Mouse (Mus musculus): ENCODE results near the gene Ankfy1. TPM values are rescaled to one million over a fixed set of nuclear protein-coding genes. Genes with fewer than 3 reads are reported as not detected.

The Ankfy1 gene
- 90.7 TPM in 1 of 2 replicates, not detected in the other for polyA plus RNA-seq (2012; ENCODE audit: insufficient read depth, insufficient read length, low replicate concordance, missing spikeins)

DNA sequence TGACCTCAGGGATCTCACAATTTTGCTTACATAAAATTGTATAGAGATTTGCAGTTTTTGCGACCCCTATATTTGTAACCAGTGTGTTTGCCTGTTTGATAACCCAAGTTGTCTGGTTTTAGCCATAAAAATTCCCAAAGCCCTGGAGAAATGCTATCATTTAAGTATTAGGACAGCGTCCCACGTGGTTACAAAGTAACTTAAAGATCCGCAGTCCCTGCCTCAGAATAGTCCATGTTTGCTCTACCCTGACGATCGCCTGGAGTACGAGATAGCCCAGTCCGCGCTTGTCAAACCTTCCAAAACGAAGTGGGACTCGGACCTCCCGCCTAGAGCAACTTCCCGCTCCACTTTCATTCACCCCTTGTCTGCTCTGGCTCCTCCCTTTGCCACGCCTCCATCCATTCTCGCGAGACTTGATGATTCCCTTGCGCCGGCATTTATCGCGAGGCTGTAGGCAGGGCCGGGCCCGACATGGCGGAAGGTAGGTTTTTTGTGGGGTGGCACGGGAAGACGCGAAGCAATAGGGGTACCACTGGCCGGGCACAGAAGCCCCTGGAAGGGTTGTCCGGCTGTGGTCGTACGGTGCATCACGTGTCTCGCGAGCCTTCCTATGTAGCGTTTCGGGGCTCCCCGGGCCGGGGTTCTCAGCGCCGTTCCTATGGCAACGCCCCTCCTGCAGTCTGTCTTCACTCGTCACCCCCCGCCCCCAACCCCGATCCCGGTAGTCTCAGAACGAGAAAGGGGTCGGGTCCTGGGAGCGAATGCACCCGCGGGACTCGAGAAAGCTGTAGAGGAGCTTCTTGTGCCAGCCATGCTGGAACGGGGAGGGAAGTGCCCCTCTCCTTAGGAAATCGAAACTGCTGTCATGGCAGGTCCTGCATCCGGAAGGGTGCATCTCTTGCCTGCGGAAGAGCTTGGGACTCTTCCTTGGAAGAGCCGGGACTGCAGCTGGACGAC lies at the start of gene Ankfy1:
Ankfy1 (plus strand) TSS at position 456 of the 960 bp plus-strand sequence.
- Histone ChIP-seq H3K4me1 (ENCODE audit: control insufficient read depth, insufficient read depth, low read length) (peaks cover 11% of the 10 kb centered on the region), H3K27ac (ENCODE audit: insufficient read depth, low read depth, low read length) (peak within 1 kb of the TSS; percentile 57; the same call in 1 of the 2 replicates), H3K4me3 (ENCODE audit: insufficient read depth, low read depth, low read length) (peak within 1 kb of the TSS; percentile 82)
- under 1% methylated on average over 56 of the region's 56 CpGs for WGBS
- no peak for TF ChIP-seq CTCF (IDR thresholded peaks at IDR 0.05; ENCODE audit: insufficient read depth, low read depth, low read length)
- peak; percentile 96 for TF ChIP-seq POLR2A (IDR thresholded peaks at IDR 0.05; ENCODE audit: insufficient read depth, low read depth, low read length)

DNA sequence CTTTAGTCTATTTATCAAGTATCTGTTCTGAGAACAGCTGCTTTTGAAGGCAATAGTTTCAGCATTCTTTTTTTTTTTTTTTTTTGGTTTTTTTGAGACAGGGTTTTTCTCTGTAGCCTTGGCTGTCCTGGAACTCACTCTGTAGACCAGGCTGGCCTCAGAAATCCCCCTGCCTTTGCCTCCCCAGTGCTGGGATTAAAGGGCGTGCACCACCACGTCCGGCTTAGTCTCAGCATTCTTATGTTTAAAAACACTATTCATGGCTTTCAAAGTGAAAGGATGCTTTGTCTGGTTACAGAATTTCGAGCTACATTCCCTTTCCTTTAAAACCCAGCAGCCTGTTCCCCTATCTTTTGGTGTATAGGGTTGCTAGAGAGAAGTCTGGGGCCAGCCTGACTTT lies 47.1 kb upstream of the Ankfy1 start:
- TF ChIP-seq CTCF (IDR thresholded peaks at IDR 0.05; ENCODE audit: insufficient read depth, low read depth, low read length) (no peak), POLR2A (IDR thresholded peaks at IDR 0.05; ENCODE audit: insufficient read depth, low read depth, low read length) (no peak)
- 27% methylated on average over 4 of the region's 4 CpGs for WGBS
- no peak overlapping the region for H3K27ac ChIP-seq (ENCODE audit: insufficient read depth, low read depth, low read length)
- H3K4me1 ChIP-seq (ENCODE audit: control insufficient read depth, insufficient read depth, low read length), result no peaks in the 10 kb centered on the region; the same call in 1 of the 2 replicates
- H3K4me3 ChIP-seq (ENCODE audit: insufficient read depth, low read depth, low read length), result no peak overlapping the region

DNA sequence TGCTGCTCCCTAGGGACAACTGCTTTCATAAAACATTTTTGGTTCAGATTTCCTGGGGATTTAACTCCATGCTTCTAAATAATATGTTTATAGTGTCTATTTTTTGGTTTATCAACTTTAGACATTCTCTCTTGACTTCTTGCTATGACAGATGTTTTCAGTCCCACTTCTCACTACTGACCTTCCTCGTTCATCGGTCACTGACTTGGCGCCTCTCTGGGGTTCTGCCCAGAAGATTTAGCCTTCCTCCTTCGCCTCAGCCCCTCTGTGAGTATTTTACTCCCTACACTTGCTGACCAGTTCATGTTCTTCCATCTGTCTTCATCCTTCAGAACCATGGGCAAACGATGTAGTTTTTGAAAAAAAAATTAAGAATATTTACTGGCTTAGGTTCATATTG lies 44.4 kb upstream of the Ankfy1 start:
- H3K27ac ChIP-seq (ENCODE audit: insufficient read depth, low read depth, low read length), result no peak overlapping the region
- no peak overlapping the region for H3K4me3 ChIP-seq (ENCODE audit: insufficient read depth, low read depth, low read length)
- 91% methylated on average over 5 of the region's 5 CpGs for WGBS
- no peak for TF ChIP-seq POLR2A (IDR thresholded peaks at IDR 0.05; ENCODE audit: insufficient read depth, low read depth, low read length)
- no peak for TF ChIP-seq CTCF (IDR thresholded peaks at IDR 0.05; ENCODE audit: insufficient read depth, low read depth, low read length)
- no peaks in the 10 kb centered on the region; the same call in 1 of the 2 replicates for H3K4me1 ChIP-seq (ENCODE audit: control insufficient read depth, insufficient read depth, low read length)

DNA sequence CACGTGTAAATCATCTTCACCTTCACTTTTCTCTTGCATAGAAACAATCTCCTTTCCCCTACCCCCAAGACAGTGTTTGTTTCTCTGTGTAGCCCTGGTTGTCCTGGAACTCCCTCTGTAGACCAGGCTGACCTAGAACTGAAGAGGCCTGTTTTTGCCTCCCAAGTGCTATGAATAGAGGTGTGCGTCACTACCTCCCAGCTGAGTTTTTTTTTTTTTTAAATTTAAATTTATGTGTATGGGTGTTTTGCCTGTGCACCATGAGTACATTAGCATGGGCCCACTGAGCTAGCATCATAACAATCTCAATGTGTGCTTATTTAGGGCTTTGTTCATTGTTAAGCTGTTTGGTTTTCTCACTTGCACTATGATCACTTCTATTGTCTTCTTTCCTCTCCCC lies 39.5 kb upstream of the Ankfy1 start:
- TF ChIP-seq CTCF (IDR thresholded peaks at IDR 0.05; ENCODE audit: insufficient read depth, low read depth, low read length) (no peak), POLR2A (IDR thresholded peaks at IDR 0.05; ENCODE audit: insufficient read depth, low read depth, low read length) (no peak)
- H3K4me1 ChIP-seq (ENCODE audit: control insufficient read depth, insufficient read depth, low read length), result no peaks in the 10 kb centered on the region
- WGBS, result 73% methylated on average over 2 of the region's 2 CpGs
- no peak overlapping the region for H3K4me3 ChIP-seq (ENCODE audit: insufficient read depth, low read depth, low read length)
- no peak overlapping the region for H3K27ac ChIP-seq (ENCODE audit: insufficient read depth, low read depth, low read length)

DNA sequence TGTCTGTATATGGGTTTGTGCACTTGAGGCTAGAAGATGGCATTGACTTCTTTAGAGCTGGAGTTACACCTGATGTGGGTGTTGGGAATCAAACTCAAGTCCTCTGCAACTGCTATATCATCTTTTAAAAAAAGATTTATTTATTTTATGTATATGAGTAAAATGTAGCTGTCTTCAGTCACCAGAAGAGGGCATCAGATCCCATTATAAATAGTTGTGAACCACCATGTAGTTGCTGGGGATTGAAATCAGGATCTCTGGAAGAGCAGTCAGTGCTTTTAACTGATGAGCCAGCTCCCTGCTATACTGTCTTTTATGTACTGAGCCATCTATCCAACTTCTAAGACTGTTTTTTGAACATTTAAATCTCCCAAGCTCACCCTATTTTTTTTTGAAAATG lies 29.9 kb upstream of the Ankfy1 start:
- Histone ChIP-seq H3K27ac (ENCODE audit: insufficient read depth, low read depth, low read length) (no peak overlapping the region), H3K4me1 (ENCODE audit: control insufficient read depth, insufficient read depth, low read length) (no peaks in the 10 kb centered on the region), H3K4me3 (ENCODE audit: insufficient read depth, low read depth, low read length) (no peak overlapping the region)
- no peak for TF ChIP-seq POLR2A (IDR thresholded peaks at IDR 0.05; ENCODE audit: insufficient read depth, low read depth, low read length)
- no peak for TF ChIP-seq CTCF (IDR thresholded peaks at IDR 0.05; ENCODE audit: insufficient read depth, low read depth, low read length)

DNA sequence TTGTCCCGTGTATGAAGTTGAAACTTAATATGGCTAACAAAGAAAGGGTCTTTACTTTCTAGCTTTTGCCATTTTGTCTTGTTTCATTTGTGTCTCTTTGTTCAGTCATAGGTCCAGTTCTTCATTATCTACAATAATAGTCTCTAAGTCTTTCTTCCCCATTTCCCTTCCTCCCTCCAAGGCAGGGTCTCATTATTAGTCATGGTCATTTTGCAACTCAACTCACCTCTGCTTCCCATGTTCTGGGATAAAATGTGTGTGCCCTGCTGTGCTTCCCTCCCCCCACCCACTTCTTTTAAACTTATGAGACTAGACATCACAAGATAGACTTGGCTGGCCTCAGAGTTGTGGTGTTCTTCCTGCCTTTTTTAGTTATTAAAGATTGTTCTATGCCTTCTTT lies 29.4 kb upstream of the Ankfy1 start:
- Histone ChIP-seq H3K4me1 (ENCODE audit: control insufficient read depth, insufficient read depth, low read length) (no peaks in the 10 kb centered on the region), H3K4me3 (ENCODE audit: insufficient read depth, low read depth, low read length) (no peak overlapping the region), H3K27ac (ENCODE audit: insufficient read depth, low read depth, low read length) (no peak overlapping the region)
- WGBS, result 93% methylated on average over 1 of the region's 1 CpGs
- TF ChIP-seq POLR2A (IDR thresholded peaks at IDR 0.05; ENCODE audit: insufficient read depth, low read depth, low read length) (no peak), CTCF (IDR thresholded peaks at IDR 0.05; ENCODE audit: insufficient read depth, low read depth, low read length) (no peak)

DNA sequence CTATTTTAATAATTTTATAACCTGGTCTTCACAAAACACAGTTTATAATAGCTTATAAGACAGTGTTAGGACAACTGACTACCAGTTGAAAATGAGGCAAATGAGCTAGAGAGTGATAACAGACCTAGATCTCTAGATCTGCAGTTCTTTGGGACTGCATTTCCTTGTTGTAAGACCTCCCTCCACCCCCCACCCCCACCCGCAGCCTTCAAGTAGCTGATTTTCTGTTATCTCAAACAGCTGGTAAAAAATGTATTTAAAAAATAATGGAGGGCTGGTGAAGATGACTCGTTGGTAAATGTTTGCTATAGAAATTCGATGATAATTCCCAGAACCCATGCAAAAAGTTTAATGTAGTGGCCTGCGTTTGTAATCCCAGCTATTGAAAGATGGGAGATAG lies 25.2 kb upstream of the Ankfy1 start:
- Histone ChIP-seq H3K4me3 (ENCODE audit: insufficient read depth, low read depth, low read length) (no peak overlapping the region), H3K27ac (ENCODE audit: insufficient read depth, low read depth, low read length) (no peak overlapping the region), H3K4me1 (ENCODE audit: control insufficient read depth, insufficient read depth, low read length) (no peaks in the 10 kb centered on the region)
- 95% methylated on average over 4 of the region's 4 CpGs for WGBS
- no peak for TF ChIP-seq CTCF (IDR thresholded peaks at IDR 0.05; ENCODE audit: insufficient read depth, low read depth, low read length)
- TF ChIP-seq POLR2A (IDR thresholded peaks at IDR 0.05; ENCODE audit: insufficient read depth, low read depth, low read length), result no peak

DNA sequence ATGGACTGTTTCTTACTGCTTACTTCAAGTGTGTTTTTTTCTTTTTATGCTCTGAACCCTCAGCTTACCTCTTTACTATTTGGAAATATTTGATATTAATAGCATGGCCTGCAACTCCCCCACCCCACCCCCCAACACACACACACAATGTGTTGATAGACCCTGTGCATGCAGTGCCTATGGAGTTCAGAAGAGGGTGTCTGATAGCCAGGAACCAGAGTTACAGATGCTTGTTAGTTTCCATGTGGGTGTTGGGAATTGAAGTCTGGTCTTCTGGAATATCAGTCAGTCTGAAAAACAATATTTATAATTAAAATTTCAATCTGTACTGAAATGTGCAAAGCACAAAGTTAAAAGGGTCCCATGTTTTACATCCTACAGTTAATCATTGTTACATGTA lies 19.2 kb upstream of the Ankfy1 start:
- no peak overlapping the region for H3K27ac ChIP-seq (ENCODE audit: insufficient read depth, low read depth, low read length)
- H3K4me3 ChIP-seq (ENCODE audit: insufficient read depth, low read depth, low read length), result no peak overlapping the region
- no peaks in the 10 kb centered on the region for H3K4me1 ChIP-seq (ENCODE audit: control insufficient read depth, insufficient read depth, low read length)
- TF ChIP-seq POLR2A (IDR thresholded peaks at IDR 0.05; ENCODE audit: insufficient read depth, low read depth, low read length) (no peak), CTCF (IDR thresholded peaks at IDR 0.05; ENCODE audit: insufficient read depth, low read depth, low read length) (no peak)

DNA sequence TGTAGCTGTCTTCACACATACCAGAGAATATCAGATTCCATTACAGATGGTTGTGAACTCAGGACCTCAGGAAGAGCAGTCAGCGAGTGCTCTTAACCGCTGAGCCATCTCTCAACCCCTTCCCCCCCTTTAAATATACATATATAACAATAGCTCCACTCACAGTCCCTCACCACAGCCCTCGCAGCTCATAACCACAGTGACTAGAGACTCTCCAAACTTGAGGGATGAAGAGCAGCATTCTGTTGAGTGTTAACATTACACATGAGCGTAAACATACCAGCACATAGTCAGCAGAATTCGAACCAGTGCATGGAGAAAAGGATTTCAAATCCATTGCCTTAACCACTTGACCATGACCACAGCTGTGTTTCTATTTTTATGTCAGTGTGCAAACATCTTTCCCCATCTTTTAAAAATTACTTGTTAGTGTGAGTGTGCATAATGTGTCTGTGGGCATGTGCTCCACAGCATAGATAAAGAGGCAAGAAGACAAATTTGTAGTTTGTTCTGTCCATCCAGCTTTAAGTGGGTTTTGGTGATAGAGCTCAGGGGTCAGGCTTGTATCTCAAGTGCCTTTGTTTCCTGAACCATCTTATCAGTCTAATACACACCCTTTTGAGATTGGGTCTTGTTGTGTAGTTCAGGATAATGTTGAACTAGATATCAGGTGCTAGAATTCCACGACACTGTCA lies 18.4 kb upstream of the Ankfy1 start:
- no peak overlapping the region for H3K27ac ChIP-seq (ENCODE audit: insufficient read depth, low read depth, low read length)
- WGBS, result 85% methylated on average over 6 of the region's 6 CpGs
- no peak for TF ChIP-seq CTCF (IDR thresholded peaks at IDR 0.05; ENCODE audit: insufficient read depth, low read depth, low read length)
- TF ChIP-seq POLR2A (IDR thresholded peaks at IDR 0.05; ENCODE audit: insufficient read depth, low read depth, low read length), result no peak
- H3K4me1 ChIP-seq (ENCODE audit: control insufficient read depth, insufficient read depth, low read length), result no peaks in the 10 kb centered on the region
- no peak overlapping the region for H3K4me3 ChIP-seq (ENCODE audit: insufficient read depth, low read depth, low read length)

Data from olfactory bulb, adult 2 months (tissue).